Mouse (Mus musculus) heart, postnatal 0 days (tissue): ENCODE measurements around the gene Tsacc. TPM values are rescaled to one million over a fixed set of nuclear protein-coding genes. Genes with fewer than 3 reads are reported as not detected.

ENCODE experiments used
- ATAC-seq: fragments of 200-750 bp; cut with Nextera tagmentation; 2 replicates; pipeline ENCODE4 v1.8.0; 2017; ENCODE audit warnings: low read depth, moderate number of reproducible peaks, moderate library complexity; ENCODE audit not compliant: insufficient read depth
- DNase-seq: peaks from one replicate; pipeline ENCODE4 v3.0.0-alpha.2; 2016; ENCODE audit warnings: low spot score
- H3K27ac ChIP-seq: fragments of 300-500 bp; sonication (generic); 2 replicates; pipeline ENCODE4 v1.5.1; 2014; ENCODE audit warnings: low read depth, mild to moderate bottlenecking
- H3K27me3 ChIP-seq: fragments of 300-500 bp; sonication (generic); 2 replicates; pipeline ENCODE4 v1.6.1; 2014; ENCODE audit warnings: low read length, mixed read lengths; ENCODE audit not compliant: control insufficient read depth, insufficient read depth
- H3K36me3 ChIP-seq: fragments of 300-500 bp; sonication (generic); replicated peaks from 2 replicates; pipeline ENCODE4 v1.6.1; 2014; ENCODE audit warnings: low read length, mixed read lengths; ENCODE audit not compliant: control insufficient read depth, insufficient read depth
- H3K4me1 ChIP-seq: fragments of 300-500 bp; sonication (generic); 2 replicates; pipeline ENCODE4 v1.6.1; 2014; ENCODE audit warnings: antibody characterized with exemption; ENCODE audit not compliant: control insufficient read depth, insufficient read depth
- H3K4me2 ChIP-seq: fragments of 300-500 bp; sonication (generic); 2 replicates; pipeline ENCODE4 v1.6.1; 2014; ENCODE audit warnings: low read depth, mild to moderate bottlenecking, low read length, moderate library complexity
- H3K4me3 ChIP-seq: fragments of 300-500 bp; sonication (generic); 2 replicates; pipeline ENCODE4 v1.5.1; 2014; ENCODE audit warnings: low read depth, low read length
- H3K9ac ChIP-seq: fragments of 300-500 bp; sonication (generic); replicated peaks from 2 replicates; pipeline ENCODE4 v1.6.1; 2014; ENCODE audit warnings: low read depth, low read length, mixed read lengths
- H3K9me3 ChIP-seq: fragments of 300-500 bp; sonication (generic); replicated peaks from 2 replicates; pipeline ENCODE4 v1.6.1; 2016; ENCODE audit warnings: low read length; ENCODE audit not compliant: control insufficient read depth
- CTCF ChIP-seq: IDR thresholded peaks from 2 replicates; pipeline ENCODE4 v1.5.1; 2016; ENCODE audit warnings: antibody characterized with exemption, control low read depth, low read depth
- EP300 ChIP-seq: IDR thresholded peaks from 2 replicates; pipeline ENCODE4 v1.6.1; 2016; ENCODE audit warnings: antibody characterized with exemption, low read depth
- WGBS: fragments of 180-500 bp; shearing (Covaris S2); extraction: QIAGEN DNeasy Blood & Tissue Kit; methylation state at CpG from one replicate; pipeline ENCODE4 v1.1.7; 2014; 5-methylcytosine and 5-hydroxymethylcytosine counted together
- polyA plus RNA-seq: library from polyadenylated mRNA; unstranded; fragments of >200 nt; fragmentation: Nextera tagmentation; extraction: Ambion mirVana; gene quantifications from 2 replicates; pipeline ENCODE4 v1.2.1, GENCODE M21; 2015
- total RNA-seq: library from RNA; depleted of rRNA; stranded (reverse); fragments of >200 nt; gene quantifications from 2 replicates; pipeline ENCODE4 v1.2.3, GENCODE M21; 2014; ENCODE audit warnings: low replicate concordance; rRNA removed

Gene Tsacc
- total and polyA plus RNA-seq, 2 experiments from 2014 or later: 14.3 to 21.5 TPM

DNA sequence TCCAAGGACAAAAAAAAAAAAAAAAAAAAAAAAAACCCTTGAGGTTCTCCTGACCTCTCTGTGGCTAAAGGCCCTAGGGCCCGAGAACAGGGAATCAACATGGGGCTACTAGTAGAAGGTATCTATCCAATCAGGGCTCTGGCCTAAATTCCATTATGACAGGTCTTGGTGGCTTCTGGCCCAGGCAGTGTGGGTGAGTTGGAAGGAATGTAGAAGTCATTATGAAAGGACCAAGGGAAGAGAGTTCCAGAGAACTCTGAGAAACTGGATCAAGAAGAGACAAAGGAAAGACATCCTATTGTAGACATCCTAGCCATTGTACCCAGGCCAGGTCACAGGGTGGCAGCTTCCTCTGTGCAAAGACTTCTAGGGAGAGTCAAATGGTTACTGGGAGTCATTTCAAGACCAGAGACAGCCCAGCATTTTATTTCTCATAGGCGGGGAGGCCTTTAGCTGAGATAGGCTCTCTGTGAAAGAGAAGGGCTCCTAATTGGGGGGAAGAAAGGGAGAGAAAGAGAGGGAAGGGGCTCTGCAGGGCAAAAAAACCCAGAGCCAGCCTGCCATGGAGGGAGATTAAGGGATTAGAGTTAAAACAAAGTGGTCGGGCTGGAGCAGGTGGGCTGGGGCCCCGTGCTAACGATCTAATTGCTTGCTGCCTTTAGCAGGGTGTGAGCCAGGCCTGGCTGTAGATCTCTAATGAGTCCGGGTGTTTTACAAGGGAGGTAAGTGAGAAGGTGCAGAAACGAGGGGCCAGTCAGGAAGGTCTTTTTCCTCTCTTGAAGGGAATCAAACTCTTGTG is 63.7 kb downstream of the Tsacc start:
- Histone ChIP-seq H3K9ac (no peak overlapping the region), H3K9me3 (no peaks in the 10 kb centered on the region), H3K4me3 (no peak overlapping the region), H3K27me3 (peaks cover 68% of the 10 kb centered on the region), H3K4me2 (no peak overlapping the region), H3K4me1 (no peaks in the 10 kb centered on the region), H3K27ac (no peak overlapping the region), H3K36me3 (no peaks in the 10 kb centered on the region)
- TF ChIP-seq EP300 (no peak), CTCF (no peak)
- 26% methylated on average over 7 of the region's 7 CpGs for WGBS
- DNase-seq: no peak
- no peak for ATAC-seq

Other genes with a start within 250 kb of the Tsacc start
- gene Naxe, start 238.5 kb downstream of the Tsacc start, total RNA-seq: 119 and 133 TPM in 2 replicates
- 151 and 159 TPM in 2 replicates for gene Naxe, start 238.5 kb downstream of the Tsacc start, polyA plus RNA-seq
- not detected in 2 replicates for gene Ttc24, start 218.7 kb downstream of the Tsacc start, total RNA-seq
- gene Ttc24, start 218.7 kb downstream of the Tsacc start, polyA plus RNA-seq: not detected in 2 replicates
- gene Iqgap3, start 215.0 kb downstream of the Tsacc start, total RNA-seq: 35.3 and 68.3 TPM in 2 replicates
- gene Iqgap3, start 215.0 kb downstream of the Tsacc start, polyA plus RNA-seq: 5.4 and 6.8 TPM in 2 replicates
- gene Mef2d, start 154.6 kb downstream of the Tsacc start, total RNA-seq: 70.8 and 75.8 TPM in 2 replicates
- 30.0 and 30.8 TPM in 2 replicates for gene Mef2d, start 154.6 kb downstream of the Tsacc start, polyA plus RNA-seq
- 0.19 TPM in 1 of 2 replicates, not detected in the other for gene Rhbg, start 42.3 kb downstream of the Tsacc start, total RNA-seq
- gene Rhbg, start 42.3 kb downstream of the Tsacc start, polyA plus RNA-seq: not detected in 2 replicates
- not detected in 2 replicates for gene Gm38392, start 9.8 kb downstream of the Tsacc start, total RNA-seq
- gene Gm38392, start 9.8 kb downstream of the Tsacc start, polyA plus RNA-seq: 0.16 TPM in 1 of 2 replicates, not detected in the other
- gene Cct3, start 117 bp upstream of the Tsacc start, total RNA-seq: 187 and 208 TPM in 2 replicates
- 254 and 256 TPM in 2 replicates for gene Cct3, start 117 bp upstream of the Tsacc start, polyA plus RNA-seq
- gene Glmp, start 28.0 kb upstream of the Tsacc start, total RNA-seq: 75.1 and 156 TPM in 2 replicates
- gene Glmp, start 28.0 kb upstream of the Tsacc start, polyA plus RNA-seq: 129 and 143 TPM in 2 replicates
- gene Tmem79, start 39.1 kb upstream of the Tsacc start, total RNA-seq: 0.27 and 3.7 TPM in 2 replicates
- 1.3 and 1.6 TPM in 2 replicates for gene Tmem79, start 39.1 kb upstream of the Tsacc start, polyA plus RNA-seq
- gene Smg5, start 39.3 kb upstream of the Tsacc start, total RNA-seq: 54.3 and 60.8 TPM in 2 replicates
- gene Smg5, start 39.3 kb upstream of the Tsacc start, polyA plus RNA-seq: 25.1 TPM in 2 replicates
- gene Paqr6, start 67.6 kb upstream of the Tsacc start, total RNA-seq: not detected in 2 replicates
- gene Paqr6, start 67.6 kb upstream of the Tsacc start, polyA plus RNA-seq: 1.2 and 1.7 TPM in 2 replicates
- gene Bglap3, start 75.7 kb upstream of the Tsacc start, total RNA-seq: not detected in 2 replicates
- gene Bglap3, start 75.7 kb upstream of the Tsacc start, polyA plus RNA-seq: not detected in 2 replicates
- not detected in 2 replicates for gene Bglap2, start 81.7 kb upstream of the Tsacc start, total RNA-seq
- gene Bglap2, start 81.7 kb upstream of the Tsacc start, polyA plus RNA-seq: not detected in 2 replicates
- not detected in 2 replicates for gene Bglap, start 87.5 kb upstream of the Tsacc start, total RNA-seq
- gene Bglap, start 87.5 kb upstream of the Tsacc start, polyA plus RNA-seq: not detected in 2 replicates
- gene Pmf1, start 113.3 kb upstream of the Tsacc start, total RNA-seq: 86.0 and 116 TPM in 2 replicates
- gene Pmf1, start 113.3 kb upstream of the Tsacc start, polyA plus RNA-seq: 62.9 and 65.8 TPM in 2 replicates
- gene Slc25a44, start 128.1 kb upstream of the Tsacc start, total RNA-seq: 17.2 and 25.4 TPM in 2 replicates
- gene Slc25a44, start 128.1 kb upstream of the Tsacc start, polyA plus RNA-seq: 9.6 and 9.7 TPM in 2 replicates
- gene Sema4a, start 164.2 kb upstream of the Tsacc start, total RNA-seq: 2.0 and 2.1 TPM in 2 replicates
- gene Sema4a, start 164.2 kb upstream of the Tsacc start, polyA plus RNA-seq: 0.93 and 1.0 TPM in 2 replicates
- 156 and 210 TPM in 2 replicates for gene Lmna, start 213.0 kb upstream of the Tsacc start, total RNA-seq
- 109 and 122 TPM in 2 replicates for gene Lmna, start 213.0 kb upstream of the Tsacc start, polyA plus RNA-seq
- gene Mex3a, start 235.4 kb upstream of the Tsacc start, total RNA-seq: 6.0 and 9.7 TPM in 2 replicates
- 2.6 and 2.7 TPM in 2 replicates for gene Mex3a, start 235.4 kb upstream of the Tsacc start, polyA plus RNA-seq